ENCODE assay signal across 17 mouse cellular contexts in the genomic region with DNA sequence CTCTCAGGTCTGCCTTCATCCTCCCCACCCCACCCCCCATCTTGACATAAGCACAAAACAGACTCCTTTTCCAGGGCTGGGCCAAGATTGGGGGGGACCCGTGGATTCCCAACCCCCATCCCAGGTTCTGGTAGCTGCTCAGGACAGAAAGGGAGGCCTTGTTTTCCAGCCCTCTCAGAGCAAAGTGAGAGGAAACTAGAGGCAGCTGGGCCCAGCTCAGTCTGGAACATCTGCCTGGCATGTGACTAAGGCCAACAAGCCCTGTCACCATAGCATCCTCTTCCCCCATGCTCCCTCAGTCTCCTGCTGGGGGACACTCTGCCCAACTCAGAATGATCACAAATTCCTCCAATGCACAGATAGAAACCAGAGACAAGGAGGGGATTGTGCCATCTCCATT. TPM values are rescaled to one million over a fixed set of nuclear protein-coding genes. Genes with fewer than 3 reads are reported as not detected.
"Had no signal": no experiment of that assay in that cellular context is flagged by ENCODE, and none has a peak within 500 bp of the region (broad histone marks: within the 10 kb centered on the region; RNA-seq: fewer than 3 reads in every experiment).

No protein-coding gene starts in this region.

- H3K9ac ChIP-seq: limb, embryonic 15.5 days; liver, embryonic 12.5 days; neural tube, embryonic 12.5 days had no signal

- H3K4me3 ChIP-seq: left cerebral cortex, adult 2 months; limb, embryonic 15.5 days; liver, embryonic 12.5 days; midbrain, embryonic 10.5 days; neural tube, embryonic 12.5 days had no signal

- H3K27ac ChIP-seq: kidney, postnatal 0 days; left cerebral cortex, adult 2 months; limb, embryonic 15.5 days; liver, embryonic 12.5 days; midbrain, embryonic 10.5 days; neural tube, embryonic 12.5 days had no signal

- ATAC-seq: liver, embryonic 12.5 days had no signal

- H3K4me2 ChIP-seq: limb, embryonic 15.5 days; liver, embryonic 12.5 days; neural tube, embryonic 12.5 days had no signal

- H3K4me1 ChIP-seq: liver, embryonic 12.5 days; neural tube, embryonic 12.5 days had no signal

- H3K9me3 ChIP-seq: limb, embryonic 15.5 days; liver, embryonic 12.5 days; midbrain, embryonic 10.5 days; neural tube, embryonic 12.5 days had no signal

- DNase-seq: kidney, adult 11 months; kidney, adult 9 months; midbrain, embryonic 14.5 days; thymus, adult 2 months; thymus, postnatal 36 days had no signal

- H3K27me3 ChIP-seq: limb, embryonic 15.5 days; liver, embryonic 12.5 days; neural tube, embryonic 12.5 days had no signal

RNA-seq across cellular contexts. Expression of a gene that starts 50.3 kb away (rescaled TPM):
- total RNA-seq: megakaryocyte, adult 5-6 weeks; neutrophil, adult 5-6 weeks had no signal

RNA-seq across cellular contexts. Expression of a gene that starts 50.6 kb away (rescaled TPM):
- total RNA-seq: layer of hippocampus, adult 18-20 months; layer of hippocampus, postnatal 14 days; left cerebral cortex, adult 2 months; left cerebral cortex, postnatal 25 days; megakaryocyte, adult 5-6 weeks; neutrophil, adult 5-6 weeks had no signal
- polyA plus RNA-seq: liver, embryonic 12.5 days; liver, embryonic 16.5 days; midbrain, embryonic 10.5 days; midbrain, embryonic 14.5 days; neural tube, embryonic 12.5 days had no signal
